ENCODE assay signal across 8 mouse cellular contexts in the genomic region with DNA sequence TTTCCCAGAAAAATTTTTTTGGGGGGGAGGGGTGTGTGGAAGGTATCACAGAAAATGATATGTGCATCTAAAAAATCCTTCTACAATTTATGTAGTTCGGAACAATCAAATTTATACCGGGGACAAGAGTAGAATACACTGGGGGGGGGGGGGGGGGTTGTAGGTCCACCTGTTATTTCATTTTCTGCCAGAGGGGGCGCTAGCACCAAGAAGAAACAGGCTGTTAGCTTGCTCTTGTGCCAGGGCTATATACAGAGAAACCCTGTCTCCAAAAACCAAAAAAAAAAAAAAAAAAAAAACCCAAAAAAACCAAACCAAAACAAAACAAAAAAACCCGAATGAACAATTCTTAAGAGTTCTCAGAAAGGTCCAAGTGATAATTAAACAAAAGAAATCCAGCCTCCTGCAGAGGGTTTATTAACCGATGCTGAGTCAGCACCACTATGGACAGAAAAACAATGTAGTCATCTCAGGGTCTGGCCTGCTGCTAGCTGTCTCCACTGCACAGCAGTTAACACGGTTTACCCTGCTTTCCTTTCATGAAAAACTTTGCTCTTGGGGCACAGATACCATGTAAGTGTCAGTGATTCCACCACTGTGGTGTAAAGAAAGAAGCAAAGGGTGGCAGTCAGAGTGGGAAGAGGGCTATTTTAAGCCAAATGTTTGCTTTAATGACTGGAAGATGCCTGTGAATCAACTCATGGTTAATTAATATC.
A peak's percentile ranks its signal among the peaks of the same experiment; 100 is the strongest.
DNase-seq lines count a peak whose midpoint lies in the region; ATAC-seq and TF ChIP-seq lines count a peak whose summit lies in the region.

No protein-coding gene starts in this region.

- H3K4me3 ChIP-seq in heart, adult 2 months: no peak overlapping the region; the same call in 1 of the 2 replicates
- H3K4me3 ChIP-seq in heart, embryonic 10.5 days: no peak overlapping the region
- H3K4me3 ChIP-seq in embryonic facial prominence, embryonic 11.5 days (ENCODE audit: low read depth, low read length): no peak overlapping the region

- H3K9ac ChIP-seq in heart, adult 2 months (ENCODE audit: low read depth, low read length): no peak overlapping the region
- H3K9ac ChIP-seq in embryonic facial prominence, embryonic 11.5 days (replicated peaks; ENCODE audit: low read length): no peak overlapping the region

- no peaks in the 10 kb centered on the region; the same call in 1 of the 2 replicates for H3K4me1 ChIP-seq in heart, adult 2 months (ENCODE audit: control insufficient read depth, insufficient read depth, low read length)
- H3K4me1 ChIP-seq in heart, embryonic 10.5 days: peaks cover 28% of the 10 kb centered on the region
- H3K4me1 ChIP-seq in embryonic facial prominence, embryonic 11.5 days (ENCODE audit: control insufficient read depth, insufficient read depth, low read length): no peaks in the 10 kb centered on the region

- H3K27me3 ChIP-seq in heart, adult 2 months (ENCODE audit: control insufficient read depth, insufficient read depth, low read length): peaks cover 1% of the 10 kb centered on the region; the same call in 1 of the 2 replicates
- peaks cover 49% of the 10 kb centered on the region for H3K27me3 ChIP-seq in heart, embryonic 10.5 days (ENCODE audit: insufficient read depth, poor library complexity, severe bottlenecking)
- peaks cover 13% of the 10 kb centered on the region for H3K27me3 ChIP-seq in embryonic facial prominence, embryonic 11.5 days (ENCODE audit: control insufficient read depth, insufficient read depth, low read length)

- no peak overlapping the region for H3K4me2 ChIP-seq in embryonic facial prominence, embryonic 11.5 days (ENCODE audit: low read depth, low read length)

- TF ChIP-seq CTCF in heart, adult 2 months (IDR thresholded peaks at IDR 0.05): peak; percentile 70

- no peaks in the 10 kb centered on the region for H3K9me3 ChIP-seq in heart, embryonic 10.5 days
- no peaks in the 10 kb centered on the region for H3K9me3 ChIP-seq in embryonic facial prominence, embryonic 11.5 days (replicated peaks; ENCODE audit: control insufficient read depth, low read length)

- TF ChIP-seq EP300 in heart, adult 2 months (IDR thresholded peaks at IDR 0.05; ENCODE audit: insufficient read depth, low read depth, low read length): no peak

- no peaks in the 10 kb centered on the region for H3K79me2 ChIP-seq in heart, adult 2 months (replicated peaks; ENCODE audit: control insufficient read depth, insufficient read depth, low read length)

- no peak for TF ChIP-seq POLR2A in heart, adult 2 months (IDR thresholded peaks at IDR 0.05; ENCODE audit: insufficient read depth, low read depth, low read length)

- intact Hi-C loops in heart, adult 2 months (cut with DNase I): loop anchor here (2.0 kb wide), 1 partner anchor 585 kb away; no protein-coding TSS in a partner anchor

- no peak for ATAC-seq in embryonic facial prominence, embryonic 11.5 days (replicated peaks; ENCODE audit: insufficient number of reproducible peaks, low FRiP score, low TSS enrichment, low read depth)
- ATAC-seq in monocyte, adult 5-6 weeks (replicated peaks; ENCODE audit: insufficient number of reproducible peaks, low FRiP score, low TSS enrichment, poor library complexity, severe bottlenecking): no peak

- WGBS in heart, adult 2 months: 18% methylated on average over 6 of the region's 6 CpGs
- WGBS in heart, embryonic 10.5 days: 18% methylated on average over 6 of the region's 6 CpGs
- 13% methylated on average over 6 of the region's 6 CpGs for WGBS in embryonic facial prominence, embryonic 11.5 days

- peak; percentile 48 to 69 for DNase-seq in heart, adult 2 months
- DNase-seq in heart, embryonic 10.5 days (ENCODE audit: low spot score): no peak
- peak; percentile 56 for DNase-seq in urinary bladder, postnatal 25 days (ENCODE audit: low spot score)
- no peak for DNase-seq in urinary bladder, adult 2 months (ENCODE audit: low spot score)
- peak; percentile 72 for DNase-seq in embryonic facial prominence, embryonic 11.5 days (ENCODE audit: low spot score)
- DNase-seq in liver: peak; percentile 70
- DNase-seq in skeletal muscle tissue, adult 2 months (ENCODE audit: low read depth, low spot score): peak; percentile 25

- no peak overlapping the region for H3K27ac ChIP-seq in heart, adult 2 months
- H3K27ac ChIP-seq in heart, embryonic 10.5 days: no peak overlapping the region
- no peak overlapping the region for H3K27ac ChIP-seq in embryonic facial prominence, embryonic 11.5 days (replicated peaks; ENCODE audit: low read depth, low read length)

- no peaks in the 10 kb centered on the region for H3K36me3 ChIP-seq in heart, adult 2 months (ENCODE audit: control insufficient read depth, insufficient read depth, low read length)
- no peaks in the 10 kb centered on the region for H3K36me3 ChIP-seq in heart, embryonic 10.5 days
- no peaks in the 10 kb centered on the region for H3K36me3 ChIP-seq in embryonic facial prominence, embryonic 11.5 days (replicated peaks; ENCODE audit: control insufficient read depth, insufficient read depth, low read depth, low read length)

Comparison
In these comparisons a context has a peak if more than half of its experiments do, and no peak if none do; other contexts are left out.
1. DNase-seq: peak in heart, adult 2 months (2 of 2), urinary bladder, postnatal 25 days (single experiment), embryonic facial prominence, embryonic 11.5 days (single experiment), liver (single experiment) and skeletal muscle tissue, adult 2 months (single experiment); none in heart, embryonic 10.5 days (single experiment) and urinary bladder, adult 2 months (single experiment).